Mouse (Mus musculus): ENCODE data around the gene Cdk6.

GRCm38 (mm10) chr5:3516481-3517075 is 175.3 kb downstream of the Cdk6 start:
- TF ChIP-seq POLR2A (IDR thresholded peaks at IDR 0.05; ENCODE audit: insufficient read length, low read depth) = no peak
- TF ChIP-seq TCF12 (IDR thresholded peaks at IDR 0.05; ENCODE audit: insufficient read depth, poor library complexity, severe bottlenecking) = no peak
- no peak for TF ChIP-seq USF1 (IDR thresholded peaks at IDR 0.05; ENCODE audit: low read depth)
- no peak for TF ChIP-seq E2F4 (IDR thresholded peaks at IDR 0.05; ENCODE audit: insufficient read depth)
- TF ChIP-seq MYOD1 (IDR thresholded peaks at IDR 0.05; ENCODE audit: control insufficient read depth in 1 of 3, insufficient read length in 2 of 3, low read depth in 2 of 3) = no peak
- no peak for TF ChIP-seq CEBPB (IDR thresholded peaks at IDR 0.05; ENCODE audit: insufficient read depth, poor library complexity, severe bottlenecking)
- TF ChIP-seq MAX (IDR thresholded peaks at IDR 0.05; ENCODE audit: low read depth) = no peak

Data from myocyte (in vitro differentiated cells).